Mouse (Mus musculus) testis, postnatal 10 days (tissue): ENCODE data around the gene Gbf1.

Experiments
- DNase-seq: peaks from one replicate; pipeline ENCODE4 v3.0.0; 2021; ENCODE audit warnings: low spot score

Gene Gbf1

DNA sequence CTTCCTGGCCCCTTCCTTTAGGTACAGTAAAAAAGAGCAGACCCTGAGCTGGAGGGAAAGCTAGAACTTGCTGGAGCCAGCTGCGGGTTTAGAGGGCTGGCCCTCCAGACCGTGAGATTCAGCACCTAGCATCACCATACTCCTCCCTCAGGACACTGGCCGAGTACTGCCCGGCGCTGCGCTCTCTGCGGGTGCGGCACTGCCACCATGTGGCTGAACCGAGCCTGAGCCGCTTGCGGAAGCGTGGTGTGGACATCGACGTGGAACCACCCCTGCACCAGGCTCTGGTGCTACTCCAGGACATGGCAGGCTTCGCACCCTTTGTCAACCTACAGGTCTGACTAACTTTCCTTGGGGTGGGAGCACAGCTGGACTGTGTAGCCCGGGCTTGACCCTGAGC lies 177.6 kb downstream of the Gbf1 start:
- peak; percentile 90 for DNase-seq

- DNase-seq: peak; percentile 45
Observed at GRCm38 (mm10) chr19:46330696-46331095, 178.4 kb downstream of the Gbf1 start.

DNA sequence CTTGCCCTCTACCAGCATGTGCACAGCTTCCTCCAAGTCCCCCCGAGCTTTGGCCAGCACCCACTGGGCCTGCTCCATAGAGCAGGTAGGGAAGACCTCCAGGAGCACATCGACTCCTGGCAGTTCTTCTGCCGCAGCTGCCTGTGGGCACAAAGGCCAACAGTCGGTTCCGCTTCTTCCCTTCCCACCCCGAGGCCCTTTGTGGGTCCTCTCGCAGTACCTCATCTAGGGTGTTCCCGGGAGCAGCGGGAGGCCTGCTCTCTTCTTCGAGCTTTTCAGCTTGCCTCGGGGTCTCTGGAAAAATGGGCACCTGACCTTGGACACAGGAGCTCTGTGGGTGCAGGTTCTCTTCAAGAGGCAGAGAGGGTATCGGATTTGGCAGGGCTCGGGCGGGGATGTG lies 179.0 kb downstream of the Gbf1 start:
- DNase-seq: no peak

- no peak for DNase-seq
Observed at GRCm38 (mm10) chr19:46331936-46332335, 179.6 kb downstream of the Gbf1 start.

- no peak for DNase-seq
Observed at GRCm38 (mm10) chr19:46332721-46333339, 180.5 kb downstream of the Gbf1 start.

- DNase-seq: no peak
Observed at GRCm38 (mm10) chr19:46333906-46334305, 181.6 kb downstream of the Gbf1 start.
